Mouse (Mus musculus) layer of hippocampus, adult 9-10 months (tissue): Measurements from ENCODE around the gene Olfr1145.
A peak's percentile ranks its signal among the peaks of the same experiment; 100 is the strongest.

Source experiments
- DNase-seq: peaks from one replicate; pipeline ENCODE4 v3.0.0; 2022; ENCODE audit warnings: low spot score

Gene Olfr1145

GRCm38 (mm10) chr2:87809522-87809921, at the start of gene Olfr1145:
Olfr1145 (plus strand) TSS chr2:87809822.
- DNase-seq = no peak

GRCm38 (mm10) chr2:87776143-87776542, 33.5 kb upstream of the Olfr1145 start:
- DNase-seq = peak; percentile 0

- DNase-seq = no peak
These were observed 30.4 kb upstream of the Olfr1145 start, which contains the start of gene Olfr152 for GRCm38 (mm10) chr2:87779183-87779582. Olfr152 (plus strand) TSS chr2:87779483.

DNA sequence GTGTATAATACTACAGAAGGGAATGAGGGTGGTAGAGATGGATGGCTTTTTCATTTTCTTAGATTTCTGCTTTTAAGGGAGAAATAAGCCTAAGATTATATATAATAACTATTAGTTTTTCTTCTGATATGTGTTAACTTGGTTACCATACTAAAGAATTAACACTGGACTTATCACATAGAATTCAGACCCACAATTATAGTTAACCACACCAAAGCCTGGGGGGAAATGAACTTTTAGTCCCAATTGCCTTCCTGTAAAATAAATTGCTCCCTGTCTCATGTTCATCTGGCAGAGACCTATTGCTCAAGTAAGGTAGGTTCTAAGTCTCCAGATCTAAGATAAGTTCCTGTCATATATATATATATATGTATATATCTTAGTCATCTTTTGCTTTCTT, 9.3 kb upstream of the Olfr1145 start, which contains the start of gene Olfr1143:
Gene Olfr1143 (plus strand): TSS at position 301 of the 400 bp plus-strand sequence.
- no peak for DNase-seq

GRCm38 (mm10) chr2:87830233-87830632, 20.6 kb downstream of the Olfr1145 start, which contains the start of gene Olfr1148:
Olfr1148 (plus strand) TSS chr2:87830533.
- DNase-seq = no peak

DNA sequence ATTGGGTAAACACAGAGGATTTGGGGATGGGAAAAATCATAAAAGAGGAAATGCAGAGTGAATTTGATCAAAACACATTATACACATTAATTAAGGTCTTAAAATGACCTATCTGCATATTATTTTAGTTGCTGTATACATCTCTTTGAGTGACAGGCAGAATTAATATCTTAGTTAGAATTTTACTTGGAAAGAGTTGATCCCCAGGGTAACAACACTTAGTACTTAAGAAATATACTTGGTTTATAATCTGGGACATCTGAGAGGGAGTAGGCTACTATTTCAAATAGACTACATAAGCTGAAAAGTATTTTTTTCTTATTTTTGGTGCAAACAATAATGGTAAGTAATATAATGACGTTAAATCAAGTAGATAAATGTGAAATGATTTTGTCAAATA, 34.1 kb downstream of the Olfr1145 start, which contains the start of gene Olfr1150-ps1:
Gene Olfr1150-ps1 (plus strand): TSS at position 301 of the 400 bp plus-strand sequence.
- DNase-seq = no peak

- no peak for DNase-seq
These were observed 45.9 kb downstream of the Olfr1145 start, which contains the start of gene Olfr1151 for GRCm38 (mm10) chr2:87855562-87855961. Olfr1151 (plus strand) TSS chr2:87855862.
